15 mouse cellular contexts compared by ENCODE assay signal in genomic region chr4:111681926-111682325, GRCm38 (mm10).
"Had no signal": no experiment of that assay in that cellular context is flagged by ENCODE, and none has a peak within 500 bp of the region (broad histone marks: within the 10 kb centered on the region; RNA-seq: fewer than 3 reads in every experiment).

No protein-coding gene starts in this region.

- H3K27me3 ChIP-seq: limb, embryonic 12.5 days; neural tube, embryonic 13.5 days had no signal

- H3K9me3 ChIP-seq: limb, embryonic 12.5 days; neural tube, embryonic 13.5 days had no signal

- H3K4me3 ChIP-seq: limb, embryonic 12.5 days; neural tube, embryonic 13.5 days had no signal

- H3K4me2 ChIP-seq: limb, embryonic 12.5 days; neural tube, embryonic 13.5 days had no signal

- H3K27ac ChIP-seq: kidney, postnatal 0 days; limb, embryonic 12.5 days; liver, embryonic 14.5 days; neural tube, embryonic 13.5 days; stomach, postnatal 0 days had no signal

- H3K36me3 ChIP-seq: limb, embryonic 12.5 days; neural tube, embryonic 13.5 days had no signal

- H3K9ac ChIP-seq: limb, embryonic 12.5 days; liver, embryonic 14.5 days; neural tube, embryonic 13.5 days had no signal

- DNase-seq: kidney, adult 11 months; kidney, adult 9 months; kidney, postnatal 36 days; layer of hippocampus, adult 9-11 months; layer of hippocampus, postnatal 36 days; liver; lung, adult 18-20 months; right cerebral cortex, adult 18-20 months; right cerebral cortex, postnatal 25 days; thymus, postnatal 4 days had no signal
